In the genomic region with DNA sequence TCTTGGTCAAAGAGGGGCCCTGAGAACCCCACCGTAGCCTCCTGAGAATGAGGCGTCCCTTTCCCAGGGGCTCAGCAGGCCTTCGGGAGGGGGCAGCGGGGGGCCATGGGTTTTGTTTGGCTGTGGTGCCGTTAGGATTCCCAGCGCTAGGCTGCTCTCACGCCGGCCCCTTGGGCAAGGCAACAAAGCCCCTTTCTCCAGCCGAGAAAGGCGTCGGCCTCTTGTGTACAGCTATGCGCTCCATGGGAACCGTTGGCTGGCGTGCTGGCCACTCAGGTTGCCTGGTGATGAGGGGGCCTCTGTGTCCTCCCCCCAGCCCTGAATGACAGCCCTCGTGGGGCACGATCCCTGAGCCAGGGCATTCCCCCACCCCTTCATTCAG, we compare ENCODE assay signal across 8 mouse cellular contexts. TPM values are rescaled to one million over a fixed set of nuclear protein-coding genes. Genes with fewer than 3 reads are reported as not detected.
DNase-seq lines count a peak whose midpoint lies in the region; ATAC-seq and TF ChIP-seq lines count a peak whose summit lies in the region.

No protein-coding gene starts in this region.

- peaks cover 14% of the 10 kb centered on the region for H3K4me1 ChIP-seq in lung, adult 2 months (ENCODE audit: control insufficient read depth, insufficient read depth, low read length)
- peaks cover 89% of the 10 kb centered on the region for H3K4me1 ChIP-seq in embryonic facial prominence, embryonic 10.5 days
- peaks cover 81% of the 10 kb centered on the region for H3K4me1 ChIP-seq in hindbrain, embryonic 12.5 days

- peak overlapping the region; percentile 88 for H3K27ac ChIP-seq in embryonic facial prominence, embryonic 10.5 days (replicated peaks)
- peak overlapping the region; percentile 96 for H3K27ac ChIP-seq in hindbrain, embryonic 12.5 days

- peak overlapping the region; percentile 93 for H3K4me3 ChIP-seq in lung, adult 2 months (replicated peaks; ENCODE audit: extremely low read depth, low read depth, low read length)
- peak overlapping the region; percentile 72 for H3K4me3 ChIP-seq in embryonic facial prominence, embryonic 10.5 days
- peak overlapping the region; percentile 64 for H3K4me3 ChIP-seq in hindbrain, embryonic 12.5 days

- peak; percentile 46 for DNase-seq in lung, adult 2 months
- DNase-seq in lung, postnatal 10 days: no peak
- peak; percentile 66 for DNase-seq in embryonic facial prominence, embryonic 10.5 days (ENCODE audit: low spot score)
- peak; percentile 54 for DNase-seq in lung, postnatal 4 days
- DNase-seq in c-Kit-positive CD71-positive TER-119-positive erythroid progenitor cells, embryonic 14.5 days (ENCODE audit: low spot score): no peak
- no peak for DNase-seq in kidney, adult 9 months
- DNase-seq in gastrocnemius, adult 18-20 months (ENCODE audit: low spot score): no peak

- TF ChIP-seq CTCF in lung, adult 2 months (IDR thresholded peaks at IDR 0.05; ENCODE audit: insufficient read depth, low read length): no peak

- no peak; the same call in 1 of the 2 replicates for TF ChIP-seq POLR2A in lung, adult 2 months (IDR thresholded peaks at IDR 0.05; ENCODE audit: borderline replicate concordance, extremely low read depth, low read depth, low read length)

- peaks cover 2% of the 10 kb centered on the region; the same call in 1 of the 2 replicates for H3K9me3 ChIP-seq in embryonic facial prominence, embryonic 10.5 days
- no peaks in the 10 kb centered on the region for H3K9me3 ChIP-seq in hindbrain, embryonic 12.5 days (replicated peaks)

- WGBS in lung, adult 2 months: 6% methylated on average over 16 of the region's 16 CpGs
- WGBS in embryonic facial prominence, embryonic 10.5 days: under 1% methylated on average over 16 of the region's 16 CpGs
- WGBS in hindbrain, embryonic 12.5 days: 1% methylated on average over 16 of the region's 16 CpGs

- H3K27me3 ChIP-seq in embryonic facial prominence, embryonic 10.5 days (replicated peaks; ENCODE audit: low read depth, poor library complexity, severe bottlenecking): peaks cover 95% of the 10 kb centered on the region
- H3K27me3 ChIP-seq in hindbrain, embryonic 12.5 days: peaks cover 37% of the 10 kb centered on the region

- H3K9ac ChIP-seq in hindbrain, embryonic 12.5 days: peak overlapping the region; percentile 85

- peak overlapping the region; percentile 74 for H3K4me2 ChIP-seq in hindbrain, embryonic 12.5 days (replicated peaks)

- peaks cover 18% of the 10 kb centered on the region for H3K36me3 ChIP-seq in embryonic facial prominence, embryonic 10.5 days (replicated peaks)
- peaks cover 12% of the 10 kb centered on the region for H3K36me3 ChIP-seq in hindbrain, embryonic 12.5 days

- ATAC-seq in hindbrain, embryonic 12.5 days (ENCODE audit: low FRiP score): peak; percentile 28

RNA-seq across cellular contexts. Expression of a gene that starts 1.5 kb away (rescaled TPM):
- polyA plus RNA-seq in lung, adult 2 months (2012; rRNA removed): 141 and 163 TPM in 2 replicates
- 11.7 and 14.9 TPM in 2 replicates for polyA plus RNA-seq in embryonic facial prominence, embryonic 10.5 days (2016; fragmentation: Nextera tagmentation; extraction: Ambion mirVana)
- polyA plus RNA-seq in hindbrain, embryonic 12.5 days (2016; fragmentation: Nextera tagmentation; extraction: Ambion mirVana): 23.8 and 27.6 TPM in 2 replicates
- total RNA-seq in gastrocnemius, adult 18-20 months (2021): 1 to 10 TPM; 3.3 to 3.5 TPM

RNA-seq across cellular contexts. Expression of a gene that starts 40.2 kb away (rescaled TPM):
- 117 and 127 TPM in 2 replicates for polyA plus RNA-seq in lung, adult 2 months (2012; rRNA removed)
- 33.4 and 35.5 TPM in 2 replicates for polyA plus RNA-seq in embryonic facial prominence, embryonic 10.5 days (2016; fragmentation: Nextera tagmentation; extraction: Ambion mirVana)
- 83.7 and 98.3 TPM in 2 replicates for polyA plus RNA-seq in hindbrain, embryonic 12.5 days (2016; fragmentation: Nextera tagmentation; extraction: Ambion mirVana)
- total RNA-seq in gastrocnemius, adult 18-20 months (2021): 1 to 10 TPM; 4.1 to 5.4 TPM

RNA-seq across cellular contexts. Expression of a gene that starts 43.8 kb away (rescaled TPM):
- polyA plus RNA-seq in lung, adult 2 months (2012; rRNA removed): not detected in 2 replicates
- not detected in 2 replicates for polyA plus RNA-seq in embryonic facial prominence, embryonic 10.5 days (2016; fragmentation: Nextera tagmentation; extraction: Ambion mirVana)
- polyA plus RNA-seq in hindbrain, embryonic 12.5 days (2016; fragmentation: Nextera tagmentation; extraction: Ambion mirVana): not detected in 2 replicates
- total RNA-seq in gastrocnemius, adult 18-20 months (2021): not detected

Comparison
In these comparisons a context has a peak if more than half of its experiments do, and no peak if none do; other contexts are left out.
1. DNase-seq: peak in lung, adult 2 months (single experiment), embryonic facial prominence, embryonic 10.5 days (single experiment) and lung, postnatal 4 days (2 of 2); none in lung, postnatal 10 days (single experiment), c-Kit-positive CD71-positive TER-119-positive erythroid progenitor cells, embryonic 14.5 days (single experiment), kidney, adult 9 months (single experiment) and gastrocnemius, adult 18-20 months (single experiment).
2. Peak in every context shown above with its lines, with median percentiles within 50 percentile points of each other: H3K4me3 ChIP-seq.